Mouse (Mus musculus) cerebellum, adult 9-11 months (tissue): ENCODE results near the gene Zfp385a.

ENCODE experiments used
- DNase-seq: peaks from one replicate; pipeline ENCODE4 v3.0.0; 2022

Gene Zfp385a

DNA sequence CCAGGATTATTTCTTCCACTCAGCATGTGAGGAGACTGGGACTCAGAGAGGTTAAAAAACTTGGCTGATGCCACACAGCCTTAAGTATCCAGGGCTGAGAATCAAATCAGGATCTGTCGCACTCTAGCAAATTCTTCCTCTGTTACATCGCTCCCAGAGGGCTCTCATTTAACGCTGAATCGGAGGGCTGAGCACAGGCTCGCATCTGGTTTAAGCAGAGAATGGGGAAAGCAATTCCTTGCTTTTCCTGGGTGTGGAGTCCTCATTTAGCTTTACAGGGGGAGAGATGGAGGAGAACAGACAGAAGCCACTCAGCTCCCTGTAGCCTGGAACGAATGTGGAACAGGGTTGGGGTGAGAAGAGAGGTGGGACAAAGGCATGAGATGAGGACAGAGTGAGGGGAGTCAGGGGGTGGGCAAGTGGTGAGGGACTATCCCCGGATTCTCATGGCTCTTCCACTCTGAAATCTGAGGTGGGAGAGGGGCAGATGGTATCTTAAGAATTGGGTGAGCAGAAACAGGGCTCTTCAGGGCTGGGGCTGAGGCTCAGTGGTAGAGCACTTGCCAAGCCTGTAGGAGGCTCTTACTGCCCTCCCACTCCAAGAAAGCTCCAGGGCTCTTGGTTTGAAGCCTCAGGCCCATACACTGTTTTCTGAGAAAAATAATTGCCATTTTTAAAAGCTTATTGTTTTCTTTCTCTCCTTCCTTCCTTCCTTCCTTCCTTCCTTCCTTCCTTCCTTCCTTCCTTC is 4.2 kb downstream of the Zfp385a start:
- no peak for DNase-seq

DNA sequence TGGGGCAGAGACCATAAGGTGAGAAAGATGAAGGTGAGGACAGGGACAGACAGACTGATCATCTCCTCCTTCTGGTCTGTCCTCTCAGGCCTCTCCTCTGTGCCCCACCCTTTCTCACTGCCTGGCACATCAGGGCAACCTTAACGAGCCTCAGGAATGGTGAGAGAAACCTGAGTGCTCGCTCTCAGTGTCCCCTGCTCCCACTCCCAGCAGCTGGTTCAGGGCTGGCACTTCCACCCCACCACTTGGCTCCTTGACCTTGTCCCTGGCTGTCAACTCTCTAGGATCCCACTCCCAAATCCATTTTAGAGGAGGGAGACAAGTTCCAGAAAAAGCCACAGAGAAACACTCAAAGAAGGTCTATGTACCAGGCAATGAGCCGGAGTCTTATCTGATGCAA is 4.9 kb downstream of the Zfp385a start:
- peak; percentile 3 for DNase-seq

DNA sequence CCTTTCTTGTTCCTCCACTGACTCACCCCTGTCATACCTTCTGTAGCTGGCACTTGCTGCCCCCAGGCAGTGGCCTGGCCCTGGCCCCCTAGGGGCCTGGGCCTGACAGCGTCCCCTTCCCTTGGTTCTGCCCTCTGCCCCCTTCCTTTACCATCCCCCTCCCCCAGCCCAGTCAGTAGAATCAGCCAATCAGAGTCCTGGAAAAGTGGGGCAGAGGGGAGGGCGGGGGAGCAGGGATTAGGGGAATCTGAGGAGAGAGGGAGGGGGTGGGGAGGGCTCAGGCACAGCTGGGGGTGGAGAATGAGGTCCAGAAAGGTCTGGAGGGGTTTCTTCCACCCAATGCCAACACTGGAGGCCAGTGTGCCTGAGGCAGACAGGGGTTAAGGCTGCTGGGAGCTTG is 5.7 kb downstream of the Zfp385a start:
- no peak for DNase-seq

DNA sequence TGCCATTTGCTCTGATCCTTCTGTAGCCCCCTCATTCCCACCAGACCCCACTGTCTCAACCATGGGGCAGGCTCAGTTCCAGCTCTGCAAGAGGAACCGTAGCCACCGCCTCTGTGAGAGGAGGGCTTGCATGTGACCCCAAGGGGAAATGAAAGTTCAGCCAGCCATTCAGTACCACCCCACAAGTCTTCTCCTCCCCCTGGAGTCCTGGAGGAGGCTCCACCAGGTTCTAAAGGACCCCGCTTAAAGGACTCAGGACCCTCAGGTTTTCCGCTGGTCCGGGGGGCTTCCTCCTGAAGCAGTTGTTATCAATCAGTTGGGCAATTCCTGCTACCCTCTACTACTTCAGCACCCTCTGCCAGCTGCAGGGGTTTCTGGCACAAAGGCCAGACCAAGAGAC is 6.2 kb downstream of the Zfp385a start:
- DNase-seq = no peak

DNA sequence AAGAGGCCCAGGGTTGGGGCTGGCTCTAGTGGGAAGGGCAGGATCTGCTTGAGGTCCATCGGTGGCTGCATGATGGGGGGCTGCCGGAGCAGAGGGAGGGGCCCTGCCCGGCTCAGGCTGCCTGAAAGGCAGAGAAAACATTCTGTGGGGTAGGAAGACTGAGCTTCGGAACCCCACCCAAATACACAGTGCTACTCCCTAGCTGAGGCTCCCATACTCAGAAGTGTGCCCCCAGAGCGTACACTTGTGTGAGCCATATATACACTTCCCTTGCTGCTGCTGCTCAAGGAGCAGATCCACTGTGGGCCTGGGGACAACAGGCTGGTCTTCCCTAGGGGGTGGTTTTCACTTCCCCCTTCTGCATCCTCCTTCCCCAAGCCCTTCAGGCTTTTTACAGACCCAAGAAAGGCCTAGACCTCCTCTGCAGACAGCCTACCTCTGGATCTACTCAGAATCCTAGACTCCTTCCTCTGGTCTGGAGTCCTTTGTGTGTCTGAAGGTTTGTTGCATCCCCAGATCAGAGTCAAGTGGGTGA is 6.7 kb downstream of the Zfp385a start:
- DNase-seq = no peak

DNA sequence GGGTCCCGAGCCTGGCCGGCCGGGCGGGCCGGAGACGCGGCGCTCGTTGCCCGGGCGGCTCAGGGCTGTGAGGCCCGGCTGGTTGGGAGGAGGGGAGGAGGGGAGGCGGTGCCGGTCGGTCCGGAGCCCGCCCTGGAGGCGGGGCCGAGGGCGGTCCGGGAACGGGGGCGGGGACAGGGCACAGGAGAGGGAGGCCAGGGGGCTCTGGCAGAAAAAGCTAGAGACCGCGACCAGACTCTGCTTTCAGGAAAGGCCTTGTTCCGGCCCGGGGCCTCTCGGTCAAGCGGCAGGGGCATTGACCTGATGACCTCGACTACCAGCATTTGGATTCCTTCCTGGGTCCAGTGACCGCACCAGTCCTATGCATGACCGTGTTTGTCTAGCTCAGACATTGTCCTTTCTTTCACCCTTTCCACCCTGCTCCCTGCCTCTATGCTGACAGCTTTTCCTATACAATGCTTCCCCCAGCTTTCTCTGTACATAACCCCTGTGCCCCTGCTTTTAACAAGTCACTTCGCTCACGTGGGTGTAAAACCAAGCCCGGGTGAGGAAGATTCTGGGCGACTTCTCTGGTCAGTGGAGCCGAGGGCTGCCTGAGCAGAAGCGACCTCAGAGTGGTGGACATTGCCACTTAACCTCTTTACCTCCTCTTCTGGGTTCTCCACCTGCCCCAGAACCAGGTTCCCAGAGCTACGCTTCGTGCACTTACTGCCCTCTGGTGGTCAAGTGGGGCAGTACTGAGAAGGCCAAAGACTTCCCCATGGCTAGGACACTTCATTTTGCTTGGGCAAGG is 16.2 kb downstream of the Zfp385a start:
- peak; percentile 88 for DNase-seq

DNA sequence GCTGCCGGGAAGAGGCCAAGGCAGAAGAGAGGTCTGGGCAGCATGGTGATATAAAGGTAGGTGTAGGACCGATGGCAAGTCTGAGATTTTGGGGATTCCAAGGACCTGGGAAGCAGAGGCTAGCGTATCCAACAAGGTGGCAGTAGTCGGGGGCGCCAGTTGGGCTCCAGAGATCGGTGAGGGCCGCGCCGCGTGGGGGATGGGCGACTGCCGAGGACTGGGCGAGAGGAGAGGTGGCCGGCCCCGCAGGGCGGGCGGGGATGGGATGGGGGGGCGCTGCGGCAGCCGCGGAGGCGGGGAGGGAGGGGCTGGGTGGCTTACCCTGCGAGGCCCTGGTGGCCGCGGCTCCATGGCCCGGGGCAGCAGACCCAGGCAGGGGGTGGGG is 16.8 kb downstream of the Zfp385a start:
- peak; percentile 81 for DNase-seq

DNA sequence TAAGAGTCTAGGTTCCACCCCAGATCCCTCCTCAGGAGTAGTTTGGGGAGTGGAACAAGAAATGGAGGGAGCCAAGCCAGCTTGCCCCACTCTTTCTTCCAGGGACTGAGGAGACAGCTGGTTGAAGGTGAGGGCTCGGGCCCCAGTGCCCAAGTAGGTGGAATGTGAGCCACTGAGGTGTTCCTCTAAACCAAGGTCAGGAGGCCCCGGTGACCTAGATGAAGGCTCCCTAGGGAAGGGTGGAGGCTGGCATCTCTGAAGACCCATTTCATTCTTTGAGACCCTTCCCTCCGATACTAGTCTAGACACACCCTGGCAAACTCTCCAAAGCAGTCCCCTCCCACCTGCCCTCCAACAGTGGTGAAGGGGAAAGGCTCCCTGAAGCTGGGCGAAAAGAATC is 17.5 kb downstream of the Zfp385a start:
- peak; percentile 60 for DNase-seq

DNA sequence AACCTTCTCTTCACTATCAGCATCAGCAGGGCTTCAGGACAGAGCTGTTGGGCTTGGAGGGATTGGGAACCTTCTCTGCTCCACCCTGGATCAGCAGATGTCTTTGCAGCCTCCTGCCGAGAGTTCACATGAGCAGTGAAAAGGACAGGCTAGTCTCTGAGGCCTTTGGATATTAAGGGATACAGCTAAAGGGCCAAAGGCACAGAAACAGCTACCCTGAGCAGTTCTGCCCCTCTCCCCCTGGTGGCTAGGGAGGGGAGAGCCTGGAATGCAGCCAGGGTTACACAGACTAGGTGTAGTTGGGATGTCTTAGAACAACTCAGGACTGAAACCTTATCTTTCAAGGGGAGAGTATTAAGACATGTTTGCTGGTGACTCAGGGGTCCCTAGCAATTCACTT is 18.8 kb downstream of the Zfp385a start:
- DNase-seq = peak; percentile 62

DNA sequence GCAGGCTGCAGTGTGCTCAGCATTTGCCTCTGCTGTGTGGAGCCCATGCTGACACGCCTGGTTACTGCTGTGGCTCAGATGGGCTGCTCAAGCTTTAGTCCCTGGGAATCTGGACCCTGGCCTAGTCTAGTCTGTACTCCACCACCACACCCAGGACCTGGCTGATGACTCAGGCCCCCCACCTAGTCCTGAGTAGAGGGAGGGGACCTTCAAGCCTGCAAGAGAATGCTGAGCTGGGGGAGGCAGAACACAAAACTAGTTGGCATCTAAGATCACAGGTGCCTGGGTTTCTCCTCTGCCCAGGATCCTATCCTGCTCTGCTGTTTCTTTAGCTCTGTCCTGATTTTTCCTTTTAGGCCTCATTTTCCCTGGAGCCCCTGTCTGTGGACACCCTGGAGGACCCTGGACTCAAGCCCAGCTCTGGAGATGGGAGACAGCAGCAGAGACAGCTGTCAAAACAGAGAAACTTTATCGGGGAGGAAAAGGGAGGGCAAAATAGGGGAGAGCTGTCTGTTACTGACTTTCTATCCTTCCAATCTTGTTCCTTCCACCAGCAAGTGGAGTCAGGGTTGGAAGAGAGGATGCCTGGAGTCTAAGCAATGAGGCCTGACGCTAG is 21.6 kb downstream of the Zfp385a start:
- no peak for DNase-seq

DNA sequence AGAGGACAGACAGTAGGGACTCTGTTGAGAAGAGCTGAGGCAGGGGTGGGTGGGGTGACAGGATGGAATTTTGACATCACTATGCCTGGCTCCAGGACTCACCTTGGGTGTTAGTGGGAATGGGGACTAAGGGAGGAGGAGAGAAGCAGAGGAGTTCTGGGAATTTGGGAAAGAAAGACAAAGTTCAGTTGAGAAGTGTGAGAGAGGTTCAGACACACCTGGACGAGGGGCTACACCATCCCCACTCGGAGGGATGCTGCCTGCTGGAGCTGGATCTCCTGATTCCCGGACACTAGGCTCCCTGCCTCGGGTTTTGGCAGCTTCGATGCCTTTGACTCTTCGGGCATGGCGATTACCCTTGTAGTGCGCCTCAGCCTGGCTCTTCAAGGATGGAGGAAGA is 22.2 kb downstream of the Zfp385a start:
- peak; percentile 38 for DNase-seq

DNA sequence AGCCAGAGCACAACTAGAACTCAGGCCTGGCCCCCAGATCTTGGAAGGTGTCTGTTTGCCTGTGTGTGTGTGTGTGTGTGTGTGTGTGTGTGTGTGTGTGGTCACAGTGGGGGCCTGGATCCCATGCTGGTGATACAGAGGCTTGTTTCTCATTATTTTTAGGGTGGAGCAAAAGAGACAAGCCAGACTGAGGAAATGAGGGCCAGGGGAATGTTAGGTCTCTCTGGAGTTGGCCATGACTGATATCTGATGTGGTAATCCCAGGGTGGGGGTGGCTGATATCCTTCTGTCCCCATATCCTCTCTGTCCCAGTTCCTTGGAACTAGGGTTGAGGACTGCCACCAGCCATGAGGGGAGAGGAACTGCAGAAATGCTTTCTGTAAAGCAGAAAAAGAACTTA is 22.8 kb downstream of the Zfp385a start:
- DNase-seq = peak; percentile 4

DNA sequence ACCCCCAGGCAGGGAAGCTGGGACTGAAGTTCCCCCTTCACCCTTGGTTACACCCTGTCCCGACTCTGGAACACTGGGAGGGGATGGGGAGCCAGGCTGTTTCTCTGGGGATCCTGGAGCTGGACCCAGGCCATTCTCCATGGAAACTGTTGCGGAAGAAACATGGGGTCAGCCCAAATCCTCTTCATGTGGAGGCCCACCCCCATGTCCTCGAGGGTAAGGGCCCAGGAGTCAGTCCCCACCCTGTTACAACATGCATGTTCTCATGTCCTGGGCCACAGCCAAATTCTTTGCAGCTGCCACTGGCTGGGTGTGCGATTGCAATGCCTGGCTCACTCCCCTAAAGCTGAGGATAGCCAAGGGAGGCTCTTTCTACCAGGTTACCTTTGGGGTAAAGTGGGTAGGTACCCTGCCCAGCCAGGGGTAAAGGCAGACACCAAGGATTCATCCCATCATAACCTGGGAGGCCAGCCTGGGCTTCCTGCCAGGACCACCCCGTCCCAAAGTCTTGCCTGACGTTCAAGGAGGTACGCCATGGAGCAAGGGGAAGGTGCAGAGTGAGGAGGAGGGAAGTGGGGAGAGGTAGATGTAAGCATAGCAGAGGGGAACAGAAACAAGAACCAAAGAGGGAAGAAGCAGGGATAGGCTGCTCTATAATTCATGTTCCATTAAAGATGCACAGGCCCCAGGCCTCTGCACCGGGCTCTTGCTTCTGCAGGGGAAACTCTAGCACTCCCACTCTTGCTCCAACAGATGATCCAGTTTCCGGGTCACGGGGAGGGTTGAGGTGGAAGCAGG is 23.7 kb downstream of the Zfp385a start:
- peak; percentile 40 for DNase-seq

DNA sequence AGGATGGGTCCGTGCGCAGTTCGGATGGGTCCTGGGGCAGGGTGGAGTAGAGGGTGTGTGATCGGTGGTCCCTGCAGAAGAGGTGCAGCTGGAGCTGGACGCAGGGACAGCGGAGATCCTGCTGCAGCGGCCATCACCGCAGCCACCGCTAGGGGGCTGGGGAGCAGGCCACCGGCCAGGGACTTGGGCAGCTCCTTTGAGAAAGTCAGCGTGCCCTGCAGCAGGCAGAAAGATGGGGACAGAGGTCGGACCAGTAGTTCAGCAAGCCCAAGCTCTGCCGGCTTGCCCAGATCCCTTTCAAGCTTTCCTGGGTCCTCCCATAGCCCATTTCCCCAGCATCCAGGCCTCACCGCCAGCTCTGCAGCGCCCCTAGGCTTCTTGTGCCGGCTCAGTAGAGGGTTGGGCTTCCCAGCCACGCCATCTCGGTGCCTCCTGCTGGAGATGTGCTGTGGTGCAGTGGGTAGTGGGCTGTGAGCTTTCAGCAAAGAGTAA is 24.8 kb downstream of the Zfp385a start:
- DNase-seq = peak; percentile 73

DNA sequence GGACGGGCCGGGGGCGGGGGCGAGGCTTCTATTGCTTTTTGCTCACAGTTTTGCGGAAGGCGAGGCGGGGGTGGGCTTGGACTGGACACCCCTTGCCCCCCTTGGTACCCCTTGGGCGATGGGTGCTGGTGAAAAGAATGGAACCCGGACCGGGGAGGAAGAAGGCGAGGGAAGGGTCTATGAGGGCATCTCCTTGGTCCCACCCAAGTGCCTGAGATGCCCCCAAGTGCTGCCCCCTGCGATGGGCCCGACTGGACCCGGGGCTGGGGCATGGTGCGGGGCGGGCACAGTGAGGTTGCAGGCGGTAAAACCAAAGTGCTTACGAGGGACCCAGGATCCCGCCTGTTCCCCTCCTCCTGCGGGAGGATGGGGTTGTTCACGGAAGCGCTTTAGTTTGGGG is 25.7 kb downstream of the Zfp385a start:
- DNase-seq = peak; percentile 53

DNA sequence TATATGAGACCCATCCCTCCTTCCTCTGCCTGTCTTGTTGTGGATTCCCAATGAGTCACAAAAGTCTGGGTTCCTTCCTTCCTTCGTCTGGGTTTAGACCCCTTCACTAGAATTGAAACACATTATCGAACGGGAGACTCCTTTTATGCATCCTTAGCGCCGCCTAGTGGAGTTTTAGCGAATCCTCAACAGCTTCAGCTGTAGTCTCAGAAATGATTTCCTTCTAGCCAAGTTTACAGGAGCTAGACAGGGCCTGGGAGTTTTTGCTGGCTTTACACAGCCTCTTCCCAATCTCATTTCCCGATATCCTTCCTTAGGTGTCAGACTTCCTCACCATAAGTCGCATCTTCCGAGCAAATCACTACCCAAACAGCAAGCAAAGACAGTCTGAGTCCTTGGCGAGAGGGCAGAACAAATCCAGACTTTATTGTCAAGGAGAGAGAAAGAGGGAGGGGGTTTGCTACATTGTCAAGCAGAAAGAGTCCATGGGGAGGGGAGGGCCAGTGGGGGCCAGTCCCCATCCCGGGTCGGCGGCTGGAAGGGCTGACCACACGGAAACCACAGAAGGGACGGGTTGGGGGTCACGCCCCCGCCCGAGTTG is 26.3 kb downstream of the Zfp385a start:
- peak; percentile 57 for DNase-seq

DNA sequence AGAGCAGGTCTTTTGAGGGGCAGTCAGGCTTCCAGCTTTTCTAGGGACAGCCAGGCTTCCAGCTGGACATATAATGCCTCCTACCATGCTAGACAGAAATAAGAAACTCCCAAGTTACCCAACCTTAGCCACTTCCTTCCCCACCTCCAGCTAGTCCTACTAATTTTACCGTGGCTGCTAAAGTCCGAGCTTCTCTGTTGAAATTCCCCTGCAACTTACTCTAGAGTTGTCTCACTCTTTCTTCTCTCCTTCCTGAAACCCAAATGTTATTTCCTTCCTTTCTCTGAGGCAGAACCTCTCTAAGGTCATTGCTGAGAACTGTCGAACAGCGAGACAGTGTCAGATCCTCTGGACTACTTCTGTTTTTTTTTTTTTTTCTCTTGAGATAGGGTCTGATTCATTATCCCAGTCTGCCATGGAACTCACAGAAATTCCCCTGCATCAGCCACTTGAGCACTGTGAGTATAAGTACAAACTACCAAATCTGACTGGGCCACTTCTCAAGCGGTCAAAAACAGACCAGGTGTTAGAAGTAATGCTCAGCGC is 29.5 kb downstream of the Zfp385a start, which contains the start of gene Gpr84:
Gpr84 (minus strand) TSS at position 248 of the 546 bp plus-strand sequence.
- DNase-seq = no peak

DNA sequence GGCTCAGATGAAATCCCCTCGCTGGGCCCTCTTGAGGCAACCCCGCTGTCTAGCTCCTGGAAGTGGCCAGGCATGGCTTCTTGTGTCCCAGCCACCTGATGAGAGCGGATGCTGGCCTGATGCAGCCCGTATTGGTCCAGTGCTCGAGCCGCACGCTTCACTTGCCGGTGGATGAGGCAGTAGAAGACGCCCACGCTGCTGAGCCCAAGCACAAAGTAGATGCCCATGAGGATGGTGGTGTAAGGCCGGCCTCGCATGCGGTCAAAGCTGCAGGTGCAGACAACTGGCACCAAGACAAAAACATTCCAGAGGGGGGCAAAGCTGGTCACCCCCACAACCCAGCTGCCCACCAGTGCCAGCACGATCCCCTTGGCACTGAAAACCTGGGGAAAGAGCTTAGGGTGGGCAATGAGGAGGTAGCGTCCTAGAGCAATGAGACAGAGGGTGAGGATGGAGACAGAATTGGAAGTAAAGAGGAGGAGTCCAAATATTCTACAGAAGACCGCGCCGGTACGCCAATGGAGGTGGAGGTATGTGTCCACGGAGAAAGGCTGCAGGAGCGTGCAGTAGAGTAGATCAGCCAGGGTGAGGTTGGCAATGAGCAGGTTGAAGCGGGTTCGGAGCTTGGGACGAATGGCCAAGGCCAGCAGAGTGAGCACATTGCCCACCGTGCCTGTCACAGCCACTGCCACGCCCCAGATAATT is 30.9 kb downstream of the Zfp385a start:
- DNase-seq = peak; percentile 40

DNA sequence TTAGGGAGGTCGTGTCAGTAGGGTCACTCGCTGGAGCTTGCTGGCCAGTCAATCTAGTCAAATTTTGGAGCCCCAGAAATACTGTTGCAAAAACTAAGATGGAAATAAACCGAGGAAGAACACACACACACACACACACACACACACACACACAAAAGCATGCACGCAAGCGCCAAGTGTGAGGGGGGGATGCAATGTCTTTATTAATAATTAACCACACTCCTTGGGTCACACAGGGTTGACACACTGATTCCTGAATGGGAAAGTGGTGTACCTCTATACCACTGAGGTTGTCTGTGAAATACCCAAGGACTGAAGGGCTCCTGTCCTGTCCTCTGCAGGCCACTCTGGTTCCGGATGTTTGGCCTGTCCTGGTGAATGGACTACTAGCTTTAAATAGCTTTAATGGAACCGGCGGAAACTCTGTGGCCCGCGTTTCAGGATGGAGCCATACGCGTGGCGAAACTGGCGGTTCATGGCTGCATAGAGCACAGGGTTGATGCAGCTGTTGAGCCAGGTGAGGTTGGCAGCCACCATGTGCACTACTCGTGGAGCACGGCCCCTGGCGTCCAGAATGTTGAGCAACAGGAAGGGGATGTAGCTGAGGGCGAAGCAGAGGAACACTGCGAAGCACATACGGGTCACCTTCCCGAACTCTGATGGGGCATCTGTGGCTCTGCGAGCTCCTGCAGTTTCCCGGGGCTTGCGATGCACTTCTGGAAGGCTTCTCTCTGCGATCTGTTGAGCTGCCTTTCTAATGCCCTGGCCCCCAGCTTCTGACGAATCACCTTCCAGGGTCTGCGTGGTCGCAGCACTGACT is 31.6 kb downstream of the Zfp385a start:
- peak; percentile 39 for DNase-seq

DNA sequence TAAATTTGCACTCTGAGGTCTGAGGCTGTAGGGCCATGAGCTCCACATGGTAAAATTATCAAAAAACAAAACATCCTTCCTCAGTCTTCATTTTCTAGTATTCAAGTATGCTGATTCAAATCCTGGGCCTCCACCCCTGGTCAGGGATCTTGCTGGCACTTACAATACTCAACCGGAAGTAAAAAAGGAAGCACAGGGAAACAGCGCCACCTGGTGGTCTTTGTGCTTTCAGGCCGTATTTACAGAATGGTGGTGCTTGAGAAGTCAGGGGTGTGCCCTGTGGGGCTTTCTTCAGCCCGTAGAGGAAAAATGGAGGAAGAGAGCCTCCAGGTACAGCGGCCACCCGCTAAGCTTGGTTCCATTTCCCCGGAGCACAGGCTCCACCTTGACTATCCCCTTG is 32.8 kb downstream of the Zfp385a start:
- DNase-seq = peak; percentile 90
